Mouse (Mus musculus) A20 (cell line): Measurements from ENCODE around the gene Fam162a.
"Not testable (repeated sequence)": the region's sequence is repeated elsewhere in the genome, so short reads cannot be mapped to it uniquely, and the experiment has no call there.

Experiments used
- DNase-seq: peaks from one replicate; pipeline ENCODE4 v3.0.0-alpha.2; 2011; ENCODE audit warnings: low read depth, low spot score

Fam162a gene

DNA sequence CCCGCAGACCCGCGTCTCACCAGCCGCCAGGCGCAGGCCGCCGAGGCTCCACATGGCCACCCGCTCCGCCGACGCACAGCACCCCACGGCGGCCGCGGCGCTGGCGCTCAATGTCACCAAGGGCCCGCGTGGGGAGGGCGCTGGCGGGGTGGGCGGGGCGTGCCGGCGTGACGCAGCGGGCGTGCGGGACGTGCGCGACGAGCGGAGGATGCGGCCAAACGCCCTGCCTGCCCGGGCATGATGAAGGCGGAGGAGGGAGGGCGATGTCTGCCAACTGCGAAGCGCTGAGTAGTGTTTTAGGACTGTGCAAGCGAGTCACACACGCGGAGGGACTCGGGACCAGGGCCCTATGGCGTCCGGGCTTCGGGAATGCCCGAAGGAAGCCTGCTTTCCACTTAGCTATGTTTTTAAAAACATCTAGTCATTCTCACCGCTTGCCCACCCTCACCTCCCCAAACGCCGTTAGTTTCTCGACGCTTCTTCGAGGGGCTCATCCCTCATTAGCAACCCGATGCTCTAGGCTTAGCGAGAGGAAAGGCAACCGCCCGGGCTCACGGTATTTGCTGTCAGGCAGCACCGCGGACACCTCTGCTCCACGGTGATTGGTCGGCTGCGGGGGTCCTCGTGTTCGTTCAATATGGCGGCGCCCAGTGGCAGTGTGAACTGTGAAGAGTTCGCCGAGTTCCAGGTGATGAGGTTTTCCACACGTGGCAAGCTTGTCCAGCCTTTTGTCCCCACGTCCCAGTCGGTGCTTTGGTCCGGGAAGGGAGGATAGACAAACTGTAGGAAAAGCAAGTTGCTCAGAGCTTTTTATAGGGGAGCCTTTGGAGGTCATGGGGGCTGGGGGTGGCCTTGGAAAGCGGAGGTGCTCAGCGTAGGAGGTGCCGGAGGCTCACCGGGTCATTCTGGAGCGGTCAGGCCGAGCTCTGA, at the start of gene Fam162a, which contains the start of gene Ccdc58:
Fam162a (minus strand) TSS at position 145 of the 930 bp plus-strand sequence.
Ccdc58 (plus strand) TSS at position 236 of the 930 bp plus-strand sequence.
- peak; percentile 93 for DNase-seq

- DNase-seq, result not testable (repeated sequence)
These were observed 44.4 kb upstream of the Fam162a start for GRCm38 (mm10) chr16:36115751-36116150.

DNA sequence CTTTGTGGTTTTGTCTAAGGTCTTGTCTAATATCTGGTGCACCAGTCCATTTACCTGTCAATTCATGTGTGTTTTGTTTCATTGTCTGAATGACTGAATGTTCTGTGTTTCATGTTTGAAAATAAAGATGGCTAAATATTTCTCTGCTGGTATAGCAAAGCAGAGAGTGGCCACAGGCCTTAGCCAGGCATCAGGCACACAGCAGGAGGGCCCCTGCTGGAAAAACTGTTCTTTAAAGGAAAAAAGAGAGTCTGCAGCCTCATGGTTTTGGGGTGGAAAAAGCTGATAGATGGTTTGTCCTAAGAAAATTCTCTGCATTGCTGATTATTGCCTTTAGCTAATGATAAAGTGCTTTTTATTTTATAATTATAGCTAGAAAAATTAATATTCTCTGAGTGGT, 40.1 kb upstream of the Fam162a start:
- not testable (repeated sequence) for DNase-seq

GRCm38 (mm10) chr16:36102211-36102610, 30.8 kb upstream of the Fam162a start:
- no peak for DNase-seq

- no peak for DNase-seq
These were observed 30.1 kb upstream of the Fam162a start for GRCm38 (mm10) chr16:36101526-36101925.

GRCm38 (mm10) chr16:36097813-36098499, 26.6 kb upstream of the Fam162a start:
- DNase-seq, result not testable (repeated sequence)

- no peak for DNase-seq
These were observed 22.7 kb upstream of the Fam162a start for GRCm38 (mm10) chr16:36094079-36094478.

DNA sequence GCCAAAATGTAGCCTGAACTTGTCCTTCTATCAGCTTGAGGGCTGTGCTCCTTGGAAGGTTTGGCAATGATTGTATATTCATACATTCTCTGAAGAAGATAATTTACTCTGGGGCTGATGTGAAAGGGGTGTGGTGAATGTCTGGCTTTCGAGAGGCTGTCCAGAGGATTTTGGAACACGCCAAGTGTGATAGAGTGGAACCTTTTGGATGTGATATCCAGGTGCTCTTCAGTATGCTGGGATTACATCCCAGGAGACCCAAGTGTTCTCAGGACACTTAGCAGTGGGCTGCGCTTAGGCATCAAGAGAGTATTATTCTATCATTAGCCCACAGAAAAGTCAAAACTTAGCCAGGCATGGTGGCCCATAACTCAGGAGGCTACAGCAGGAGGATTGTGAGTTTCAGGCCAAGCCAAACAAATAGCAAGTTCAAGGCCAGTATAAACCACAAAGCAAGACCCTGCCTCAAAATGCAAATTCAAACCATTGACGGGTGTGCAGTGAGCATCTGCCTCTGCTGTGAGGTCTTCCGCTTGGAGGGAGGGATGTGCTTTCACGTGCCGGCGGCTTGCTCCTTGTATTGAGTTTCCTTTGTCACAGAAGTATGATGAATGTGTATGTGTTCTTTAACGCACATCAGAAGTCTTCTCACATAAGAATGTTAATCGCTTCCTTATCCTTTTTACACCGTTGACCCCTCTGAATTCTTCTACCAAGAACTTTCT, 19.6 kb upstream of the Fam162a start:
- DNase-seq, result no peak

DNA sequence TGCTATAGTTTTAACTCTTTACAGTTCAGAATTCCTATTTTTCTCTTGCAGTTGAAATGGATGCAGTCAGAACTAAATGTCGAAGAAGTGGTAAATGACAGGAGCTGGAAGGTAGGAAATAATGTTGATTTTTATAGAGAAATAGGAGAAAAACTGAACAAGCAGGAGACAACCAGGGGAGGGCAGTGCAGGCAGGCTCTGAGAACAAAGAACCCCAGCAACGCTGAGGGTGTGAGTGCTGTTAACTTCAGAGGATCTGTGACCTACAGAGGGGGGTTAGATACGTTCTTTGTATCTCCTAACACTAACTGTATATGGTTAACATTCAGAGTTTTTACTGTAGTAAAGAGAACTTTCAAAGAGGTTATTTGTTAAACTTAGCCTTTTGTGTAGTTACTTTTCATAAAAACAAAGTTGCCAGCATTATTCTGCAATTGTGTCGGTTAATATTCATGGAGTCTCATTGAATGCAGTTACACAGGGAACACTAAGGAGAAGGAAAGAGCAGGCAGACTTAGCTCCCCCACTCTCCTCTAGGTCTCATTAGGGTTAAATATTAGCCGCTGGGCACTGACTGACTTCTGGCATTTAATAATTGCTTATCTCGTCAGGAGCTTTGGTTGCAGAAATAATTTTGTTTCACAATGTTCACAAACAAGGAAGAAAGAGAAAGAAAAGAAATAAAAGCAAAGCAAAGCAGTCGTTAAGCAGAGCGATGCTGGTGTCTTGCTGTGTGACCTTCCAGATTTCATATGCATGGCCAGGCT, 18.6 kb upstream of the Fam162a start:
- DNase-seq, result no peak

GRCm38 (mm10) chr16:36089065-36089464, 17.7 kb upstream of the Fam162a start:
- no peak for DNase-seq

- DNase-seq, result no peak
These were observed 16.5 kb upstream of the Fam162a start for GRCm38 (mm10) chr16:36087846-36088245.

GRCm38 (mm10) chr16:36079916-36080315, 8.5 kb upstream of the Fam162a start:
- DNase-seq, result no peak

DNA sequence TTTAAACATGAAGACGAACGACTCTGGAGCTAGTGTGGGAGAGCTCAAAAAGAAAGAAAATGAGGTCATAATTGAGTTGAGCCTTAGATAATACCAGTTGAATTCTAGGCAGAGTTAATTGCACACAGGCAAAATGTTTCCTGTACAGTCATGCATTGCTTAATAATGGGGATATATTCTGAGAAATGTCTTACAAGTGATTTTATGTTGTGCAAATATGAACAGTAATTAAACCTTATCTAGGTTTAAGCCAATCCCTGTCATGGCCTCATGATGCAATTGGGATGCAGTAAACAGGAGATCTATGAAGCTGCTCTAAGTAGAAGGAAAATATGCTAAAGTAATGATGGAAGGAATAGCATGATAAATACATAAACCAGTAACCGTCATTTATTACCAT, 3.4 kb upstream of the Fam162a start:
- no peak for DNase-seq

- DNase-seq, result no peak
These were observed 1.1 kb upstream of the Fam162a start for GRCm38 (mm10) chr16:36072410-36073011.

DNA sequence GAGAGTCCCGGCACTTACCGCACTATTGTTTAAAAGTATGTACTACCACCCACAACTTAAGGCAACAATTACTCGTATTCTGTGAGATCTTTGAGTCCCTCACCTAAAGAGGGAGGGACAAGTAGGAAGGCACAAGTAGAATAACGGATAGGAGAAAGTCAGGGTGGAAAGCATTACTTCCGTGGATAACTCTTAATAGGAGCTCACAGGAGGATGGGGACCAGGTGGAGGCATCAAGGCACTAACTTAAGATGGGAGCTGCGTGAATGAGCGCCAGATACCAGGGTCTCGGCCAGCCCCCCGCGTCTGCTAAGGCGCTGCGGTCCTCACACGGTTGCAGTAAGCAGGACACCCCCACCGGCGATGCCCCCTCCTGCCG, 334 bp downstream of the Fam162a start:
- no peak for DNase-seq

DNA sequence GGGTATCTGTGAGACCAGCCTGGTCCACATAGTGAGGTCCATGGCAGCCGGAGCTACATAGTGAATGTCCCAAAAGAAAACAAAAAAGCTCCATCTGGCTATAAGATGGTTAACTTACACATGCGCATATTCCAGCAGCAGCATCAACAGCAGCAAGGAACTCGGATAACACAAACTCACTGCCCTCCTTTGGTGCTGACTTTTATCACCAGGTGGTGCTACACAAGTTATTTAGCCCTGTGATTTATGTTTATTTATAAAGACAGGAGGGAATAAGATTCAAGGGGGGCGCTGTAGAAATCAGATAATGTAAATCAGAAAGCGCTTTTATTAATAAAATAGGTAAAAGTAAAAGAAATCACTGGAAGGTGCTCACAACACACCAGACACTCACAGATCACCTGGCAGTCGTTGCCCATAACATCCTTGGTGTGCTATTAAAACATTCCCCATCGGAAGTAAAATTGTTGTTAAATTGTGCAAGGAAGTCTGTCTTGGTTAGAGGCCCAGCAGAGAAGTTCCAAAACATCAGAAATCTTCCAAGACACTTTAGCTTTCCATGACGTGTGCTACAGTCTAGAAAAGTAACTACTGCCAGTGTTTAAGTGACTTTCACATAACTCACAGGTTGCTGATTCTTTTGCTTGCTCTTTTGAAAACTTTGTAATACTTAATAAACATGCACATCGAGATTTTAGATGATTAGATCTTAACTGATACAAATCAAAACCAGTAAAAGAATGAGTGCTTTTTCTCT, 1.4 kb downstream of the Fam162a start:
- DNase-seq, result peak; percentile 30

- DNase-seq, result no peak
These were observed 3.0 kb downstream of the Fam162a start for GRCm38 (mm10) chr16:36068356-36068755.

GRCm38 (mm10) chr16:36067694-36068093, 3.7 kb downstream of the Fam162a start:
- DNase-seq, result no peak

DNA sequence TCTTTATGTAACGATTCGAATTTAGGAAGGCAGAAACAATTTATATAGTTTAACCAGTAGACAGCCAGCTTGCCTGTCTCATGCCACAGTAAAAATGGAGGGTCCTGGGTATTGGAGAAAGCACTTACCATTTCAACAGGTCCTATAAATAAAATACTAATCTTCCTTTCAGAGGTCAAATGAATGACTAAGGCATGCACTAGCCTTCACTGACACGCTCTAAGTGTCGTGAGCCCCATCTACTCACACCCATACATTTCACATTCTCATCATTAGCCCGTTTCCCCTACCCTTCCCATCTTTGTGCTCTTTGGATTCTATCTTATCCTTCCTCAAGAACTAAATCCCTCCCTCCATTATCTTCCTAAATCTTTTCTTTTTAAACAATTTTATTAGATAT, 6.5 kb downstream of the Fam162a start:
- no peak for DNase-seq

- no peak for DNase-seq
These were observed 8.1 kb downstream of the Fam162a start for GRCm38 (mm10) chr16:36063315-36063714.
